Mouse (Mus musculus) stomach, embryonic 15.5 days (tissue): ENCODE measurements at regions not wholly inside any gene's neighbourhood (a gene's known extent, or its start where the extent isn't known, plus 50 kb on each side); places are given as distances from the start of the nearest gene placed in this dataset.

Experiments
- ATAC-seq: fragments of 200-750 bp; cut with Nextera tagmentation; 2 replicates; pipeline ENCODE4 v1.8.0; 2017; ENCODE audit warnings: low read depth, moderate number of reproducible peaks, moderate TSS enrichment; ENCODE audit not compliant: insufficient read depth, low FRiP score
- H3K27ac ChIP-seq: fragments of 300-500 bp; sonication (generic); 2 replicates; pipeline ENCODE4 v1.5.1; 2015; ENCODE audit warnings: mild to moderate bottlenecking, inconsistent platforms
- H3K27me3 ChIP-seq: fragments of 300-500 bp; sonication (generic); replicated peaks from 2 replicates; pipeline ENCODE4 v1.6.1; 2015; ENCODE audit warnings: inconsistent platforms
- H3K36me3 ChIP-seq: fragments of 300-500 bp; sonication (generic); 2 replicates; pipeline ENCODE4 v1.6.1; 2015; ENCODE audit warnings: inconsistent platforms
- H3K4me1 ChIP-seq: fragments of 300-500 bp; sonication (generic); 2 replicates; pipeline ENCODE4 v1.6.1; 2015; ENCODE audit warnings: inconsistent platforms
- H3K4me2 ChIP-seq: fragments of 300-500 bp; sonication (generic); 2 replicates; pipeline ENCODE4 v1.6.1; 2015; ENCODE audit warnings: mild to moderate bottlenecking, inconsistent platforms
- H3K4me3 ChIP-seq: fragments of 300-500 bp; sonication (generic); replicated peaks from 2 replicates; pipeline ENCODE4 v1.5.1; 2015; ENCODE audit warnings: inconsistent platforms
- H3K9ac ChIP-seq: fragments of 300-500 bp; sonication (generic); 2 replicates; pipeline ENCODE4 v1.6.1; 2015; ENCODE audit warnings: inconsistent platforms
- H3K9me3 ChIP-seq: fragments of 300-500 bp; sonication (generic); 2 replicates; pipeline ENCODE4 v1.6.1; 2016; ENCODE audit warnings: inconsistent platforms
- WGBS: fragments of 180-500 bp; shearing (Covaris S2); methylation state at CpG from one replicate; pipeline ENCODE4 v1.1.7; 2015; 5-methylcytosine and 5-hydroxymethylcytosine counted together

- peaks cover 53% of the 10 kb centered on the region for H3K4me1 ChIP-seq
- H3K36me3 ChIP-seq = no peaks in the 10 kb centered on the region
- H3K27me3 ChIP-seq = no peaks in the 10 kb centered on the region
- H3K4me3 ChIP-seq = no peak overlapping the region
- no peaks in the 10 kb centered on the region for H3K9me3 ChIP-seq
- H3K9ac ChIP-seq = no peak overlapping the region
- peak overlapping the region; percentile 97 for H3K27ac ChIP-seq
- no peak overlapping the region for H3K4me2 ChIP-seq
- WGBS = 22% methylated on average over 6 of the region's 6 CpGs
- no peak for ATAC-seq
Measured at GRCm38 (mm10) chr8:126827681-126828383, 117.8 kb downstream of the Tomm20 start.

- peak overlapping the region; percentile 97 for H3K27ac ChIP-seq
- no peaks in the 10 kb centered on the region for H3K9me3 ChIP-seq
- H3K4me1 ChIP-seq = peaks cover 50% of the 10 kb centered on the region
- H3K4me2 ChIP-seq = peak overlapping the region; percentile 8; the same call in 1 of the 2 replicates
- ATAC-seq = peak; percentile 70
- 3% methylated on average over 11 of the region's 11 CpGs for WGBS
- H3K9ac ChIP-seq = no peak overlapping the region
- no peaks in the 10 kb centered on the region for H3K27me3 ChIP-seq
- no peaks in the 10 kb centered on the region for H3K36me3 ChIP-seq
- H3K4me3 ChIP-seq = no peak overlapping the region
Measured at GRCm38 (mm10) chr8:126826328-126827285, 119.0 kb downstream of the Tomm20 start.

- WGBS = 9% methylated on average over 3 of the region's 3 CpGs
- Histone ChIP-seq H3K27ac (peak overlapping the region; percentile 97), H3K4me3 (no peak overlapping the region), H3K27me3 (no peaks in the 10 kb centered on the region), H3K4me2 (no peak overlapping the region), H3K36me3 (no peaks in the 10 kb centered on the region), H3K4me1 (peaks cover 53% of the 10 kb centered on the region), H3K9ac (no peak overlapping the region), H3K9me3 (no peaks in the 10 kb centered on the region)
- no peak for ATAC-seq
Measured at GRCm38 (mm10) chr8:126825877-126826276, 119.8 kb downstream of the Tomm20 start.

- Histone ChIP-seq H3K4me3 (no peak overlapping the region), H3K9ac (no peak overlapping the region), H3K4me2 (no peak overlapping the region), H3K36me3 (no peaks in the 10 kb centered on the region), H3K27me3 (no peaks in the 10 kb centered on the region), H3K9me3 (no peaks in the 10 kb centered on the region), H3K4me1 (peaks cover 42% of the 10 kb centered on the region), H3K27ac (peak overlapping the region; percentile 97)
- ATAC-seq = peak; percentile 45; the same call in 1 of the 2 replicates
- 35% methylated on average over 10 of the region's 10 CpGs for WGBS
Measured at GRCm38 (mm10) chr8:126824575-126825208, 121.0 kb downstream of the Tomm20 start.

- H3K4me1 ChIP-seq = peaks cover 24% of the 10 kb centered on the region
- no peak for ATAC-seq
- no peak overlapping the region for H3K4me3 ChIP-seq
- H3K4me2 ChIP-seq = no peak overlapping the region
- H3K27ac ChIP-seq = no peak overlapping the region
- H3K9ac ChIP-seq = no peak overlapping the region
- WGBS = 90% methylated on average over 4 of the region's 4 CpGs
- no peaks in the 10 kb centered on the region for H3K36me3 ChIP-seq
- H3K27me3 ChIP-seq = no peaks in the 10 kb centered on the region
- no peaks in the 10 kb centered on the region for H3K9me3 ChIP-seq
Measured at GRCm38 (mm10) chr8:126822269-126822668, 123.4 kb downstream of the Tomm20 start.

GRCm38 (mm10) chr8:126821279-126821678, 124.4 kb downstream of the Tomm20 start:
- Histone ChIP-seq H3K4me3 (no peak overlapping the region), H3K27me3 (no peaks in the 10 kb centered on the region), H3K4me2 (no peak overlapping the region), H3K27ac (peak overlapping the region; percentile 58; the same call in 1 of the 2 replicates), H3K4me1 (peaks cover 17% of the 10 kb centered on the region), H3K36me3 (no peaks in the 10 kb centered on the region), H3K9me3 (no peaks in the 10 kb centered on the region), H3K9ac (no peak overlapping the region)
- 28% methylated on average over 8 of the region's 8 CpGs for WGBS
- no peak for ATAC-seq

- Histone ChIP-seq H3K27me3 (no peaks in the 10 kb centered on the region), H3K36me3 (no peaks in the 10 kb centered on the region), H3K4me1 (peaks cover 12% of the 10 kb centered on the region; the same call in 1 of the 2 replicates), H3K9me3 (no peaks in the 10 kb centered on the region), H3K4me3 (no peak overlapping the region), H3K27ac (no peak overlapping the region), H3K9ac (no peak overlapping the region), H3K4me2 (no peak overlapping the region)
- WGBS = 92% methylated on average over 2 of the region's 2 CpGs
- ATAC-seq = no peak
Measured at GRCm38 (mm10) chr8:126820502-126820901, 125.1 kb downstream of the Tomm20 start.

- ATAC-seq = no peak
- Histone ChIP-seq H3K27me3 (no peaks in the 10 kb centered on the region), H3K4me2 (no peak overlapping the region), H3K4me3 (no peak overlapping the region), H3K9ac (no peak overlapping the region), H3K27ac (no peak overlapping the region), H3K36me3 (no peaks in the 10 kb centered on the region), H3K4me1 (peaks cover 7% of the 10 kb centered on the region; the same call in 1 of the 2 replicates), H3K9me3 (no peaks in the 10 kb centered on the region)
- WGBS = 90% methylated on average over 3 of the region's 3 CpGs
Measured at GRCm38 (mm10) chr8:126819261-126819660, 126.4 kb downstream of the Tomm20 start.

- H3K4me3 ChIP-seq = no peak overlapping the region
- H3K36me3 ChIP-seq = no peaks in the 10 kb centered on the region
- ATAC-seq = no peak
- H3K27me3 ChIP-seq = no peaks in the 10 kb centered on the region
- H3K9me3 ChIP-seq = no peaks in the 10 kb centered on the region
- H3K9ac ChIP-seq = no peak overlapping the region
- peaks cover 5% of the 10 kb centered on the region; the same call in 1 of the 2 replicates for H3K4me1 ChIP-seq
- no peak overlapping the region for H3K27ac ChIP-seq
- no peak overlapping the region for H3K4me2 ChIP-seq
- WGBS = 58% methylated on average over 3 of the region's 3 CpGs
Measured at GRCm38 (mm10) chr8:126816155-126816554, 129.5 kb downstream of the Tomm20 start.

GRCm38 (mm10) chr8:126814427-126814826, 131.2 kb downstream of the Tomm20 start:
- ATAC-seq = no peak
- H3K4me1 ChIP-seq = 0 out of 2 replicates have a peak, but pooled peaks cover 2% of the 10 kb centered on the region
- H3K27me3 ChIP-seq = no peaks in the 10 kb centered on the region
- H3K9me3 ChIP-seq = no peaks in the 10 kb centered on the region
- WGBS = 74% methylated on average over 4 of the region's 4 CpGs
- H3K4me2 ChIP-seq = no peak overlapping the region
- no peak overlapping the region for H3K27ac ChIP-seq
- H3K36me3 ChIP-seq = no peaks in the 10 kb centered on the region
- H3K4me3 ChIP-seq = no peak overlapping the region
- no peak overlapping the region for H3K9ac ChIP-seq

GRCm38 (mm10) chr8:126813621-126814020, 132.0 kb downstream of the Tomm20 start:
- Histone ChIP-seq H3K4me2 (no peak overlapping the region), H3K36me3 (no peaks in the 10 kb centered on the region), H3K27me3 (no peaks in the 10 kb centered on the region), H3K27ac (no peak overlapping the region), H3K4me1 (0 out of 2 replicates have a peak, but pooled peaks cover 2% of the 10 kb centered on the region), H3K4me3 (no peak overlapping the region), H3K9ac (no peak overlapping the region), H3K9me3 (no peaks in the 10 kb centered on the region)
- WGBS = 85% methylated on average over 4 of the region's 4 CpGs
- no peak for ATAC-seq
